8 mouse cellular contexts compared by ENCODE assay signal in the genomic region with DNA sequence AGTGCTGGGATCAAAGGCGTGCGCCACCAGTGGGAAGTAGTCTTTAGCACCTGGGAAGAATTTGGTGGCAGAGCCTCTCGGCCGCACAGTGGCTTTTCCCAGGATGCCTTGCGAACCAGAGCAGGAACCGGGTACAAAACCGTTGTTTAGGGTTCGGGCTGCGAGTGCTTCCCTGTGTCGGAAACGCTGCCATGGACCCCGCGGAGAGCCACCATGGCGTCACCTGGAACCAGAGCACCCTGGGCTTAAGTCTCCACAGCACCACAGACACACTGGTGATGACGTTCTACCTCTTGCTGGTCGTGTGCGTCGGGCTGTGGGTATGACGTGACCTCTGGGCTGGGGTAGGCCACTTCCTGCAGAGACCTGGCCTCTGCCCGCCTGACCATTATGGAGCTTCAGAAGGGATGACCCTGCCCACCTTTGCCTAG. TPM values are rescaled to one million over a fixed set of nuclear protein-coding genes. Genes with fewer than 3 reads are reported as not detected.
DNase-seq lines count a peak whose midpoint lies in the region; ATAC-seq and TF ChIP-seq lines count a peak whose summit lies in the region.

A gene (plus strand): TSS at position 134 of the 431 bp plus-strand sequence.

- WGBS in lung, embryonic 14.5 days = 28% methylated on average over 20 of the region's 20 CpGs
- 26% methylated on average over 20 of the region's 20 CpGs for WGBS in liver, postnatal 0 days (ENCODE audit: insufficient replicate concordance)

- DNase-seq in lung, embryonic 14.5 days = no peak
- DNase-seq in lung, postnatal 10 days = no peak
- DNase-seq in liver, postnatal 0 days = no peak
- peak; percentile 48 for DNase-seq in thymus, postnatal 14 days
- no peak for DNase-seq in gastrocnemius, postnatal 36 days
- no peak for DNase-seq in left cerebral cortex, adult 18-20 months (ENCODE audit: low spot score in 2 of 2)

- no peak within 1 kb of the TSS for H3K27ac ChIP-seq in lung, embryonic 14.5 days (ENCODE audit: low read depth)
- H3K27ac ChIP-seq in liver, postnatal 0 days (ENCODE audit: low read depth) = no peak within 1 kb of the TSS

- H3K4me3 ChIP-seq in lung, embryonic 14.5 days (ENCODE audit: low read depth, low read length) = 0 out of 2 replicates have a peak within 1 kb of the TSS, but pooled peaks have one; percentile 8
- 0 out of 2 replicates have a peak within 1 kb of the TSS, but pooled peaks have one; percentile 24 for H3K4me3 ChIP-seq in liver, postnatal 0 days (ENCODE audit: low read depth, low read length)

- H3K9me3 ChIP-seq in lung, embryonic 14.5 days (ENCODE audit: low read depth, low read length) = no peaks in the 10 kb centered on the region
- H3K9me3 ChIP-seq in liver, postnatal 0 days (ENCODE audit: low read length) = no peaks in the 10 kb centered on the region

- no peak for TF ChIP-seq EP300 in liver, postnatal 0 days (IDR thresholded peaks at IDR 0.05; ENCODE audit: low read depth)

- peak within 1 kb of the TSS; percentile 48 for H3K4me2 ChIP-seq in lung, embryonic 14.5 days
- peak within 1 kb of the TSS; percentile 62 for H3K4me2 ChIP-seq in liver, postnatal 0 days (ENCODE audit: low read depth, low read length)

- no peaks in the 10 kb centered on the region for H3K36me3 ChIP-seq in lung, embryonic 14.5 days (ENCODE audit: insufficient read depth)
- no peaks in the 10 kb centered on the region for H3K36me3 ChIP-seq in liver, postnatal 0 days (replicated peaks; ENCODE audit: insufficient read depth, low read length)

- 0 out of 2 replicates have a peak, but pooled peaks cover 4% of the 10 kb centered on the region for H3K4me1 ChIP-seq in lung, embryonic 14.5 days (ENCODE audit: insufficient read depth)
- H3K4me1 ChIP-seq in liver, postnatal 0 days (ENCODE audit: insufficient read depth) = no peaks in the 10 kb centered on the region; the same call in 1 of the 2 replicates

- no peak for TF ChIP-seq CTCF in lung, embryonic 14.5 days (IDR thresholded peaks at IDR 0.05; ENCODE audit: low read depth)
- no peak for TF ChIP-seq CTCF in liver, postnatal 0 days (IDR thresholded peaks at IDR 0.05; ENCODE audit: low read depth)

- no peak within 1 kb of the TSS for H3K9ac ChIP-seq in lung, embryonic 14.5 days
- no peak within 1 kb of the TSS for H3K9ac ChIP-seq in liver, postnatal 0 days (replicated peaks)

- intact Hi-C loops in gastrocnemius, postnatal 36 days (cut with DNase I) = loop anchor here (5.0 kb wide), 1 partner anchor 72 kb away; no protein-coding TSS in a partner anchor

- H3K27me3 ChIP-seq in lung, embryonic 14.5 days (ENCODE audit: insufficient read depth, low read length) = peaks cover 15% of the 10 kb centered on the region; the same call in 1 of the 2 replicates
- H3K27me3 ChIP-seq in liver, postnatal 0 days (ENCODE audit: insufficient read depth, low read length) = peaks cover 9% of the 10 kb centered on the region; the same call in 1 of the 2 replicates

- no peak for ATAC-seq in lung, embryonic 14.5 days (ENCODE audit: insufficient read depth)
- ATAC-seq in granulocyte monocyte progenitor cell, adult 5-6 weeks (replicated peaks; ENCODE audit: poor library complexity, severe bottlenecking) = peak; percentile 77
- no peak for ATAC-seq in liver, postnatal 0 days
- no peak for ATAC-seq in cerebellum, adult (ENCODE audit: insufficient number of reproducible peaks, low FRiP score, low TSS enrichment)

RNA-seq across cellular contexts. Expression of the gene that starts here (rescaled TPM):
- 0.14 TPM in 1 of 2 replicates, not detected in the other for polyA plus RNA-seq in lung, embryonic 14.5 days (2014; fragmentation: Nextera tagmentation; extraction: Ambion mirVana)
- total RNA-seq in granulocyte monocyte progenitor cell, adult 5-6 weeks (2014; fragmentation: Nextera tagmentation) = 0.77 and 1.7 TPM in 2 replicates
- 0.36 and 0.43 TPM in 2 replicates for total RNA-seq in granulocyte monocyte progenitor cell, adult 5-6 weeks (2017)
- 0.04 and 0.06 TPM in 2 replicates for polyA plus RNA-seq in liver, postnatal 0 days (2015; fragmentation: Nextera tagmentation; extraction: Ambion mirVana)
- not detected for total RNA-seq in gastrocnemius, postnatal 36 days (2021)
- total RNA-seq in left cerebral cortex, adult 18-20 months (2021) = not detected
